Mouse (Mus musculus): Measurements from ENCODE around the gene Crhr2.

Gene Crhr2

DNA sequence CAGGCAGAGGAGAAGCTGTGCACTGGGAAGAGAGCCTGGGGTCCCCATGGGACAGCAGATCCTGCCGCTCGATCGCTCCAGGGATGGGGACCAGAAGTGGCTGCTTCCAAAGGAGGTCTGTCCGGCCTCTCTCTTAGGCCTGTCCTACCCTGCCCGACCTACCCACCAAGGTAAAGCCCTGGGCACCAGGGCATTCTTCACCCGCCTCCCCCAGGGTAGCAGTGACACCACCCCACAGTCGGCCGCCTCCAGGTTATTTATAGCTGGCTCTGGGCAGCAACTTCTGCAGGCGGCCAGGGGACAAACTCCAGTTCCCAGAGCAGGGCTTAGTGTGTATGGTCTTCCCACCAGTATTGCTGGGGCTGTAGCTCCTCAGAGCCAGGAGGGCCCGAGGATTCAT, at the start of gene Crhr2:
Gene Crhr2, minus strand, starts transcription at position 223 of the 400 bp plus-strand sequence.
- DNase-seq, result peak; percentile 19

DNA sequence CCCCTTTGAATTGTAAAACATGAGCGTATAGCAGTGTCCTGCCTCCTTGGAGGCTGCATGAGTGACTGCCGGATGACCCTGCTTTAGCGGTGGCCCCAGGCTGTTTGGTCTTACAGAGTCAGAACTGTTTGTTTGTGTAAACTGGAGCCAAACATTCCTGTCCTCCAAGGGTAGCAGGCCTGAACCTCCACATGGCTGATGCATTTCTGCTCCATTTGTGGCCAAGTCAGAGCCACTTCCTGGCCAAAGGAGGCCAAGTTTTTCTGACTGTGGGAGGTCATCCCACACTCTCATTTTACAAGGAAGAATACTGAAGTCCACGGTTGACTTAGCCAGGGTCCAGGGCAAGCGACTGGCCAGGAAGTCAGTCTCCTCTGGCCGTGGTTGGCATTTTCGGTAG, 46.7 kb upstream of the Crhr2 start:
- peak; percentile 51 for DNase-seq

- DNase-seq, result no peak
Observed at GRCm38 (mm10) chr6:55177060-55177732, 44.4 kb upstream of the Crhr2 start.

DNA sequence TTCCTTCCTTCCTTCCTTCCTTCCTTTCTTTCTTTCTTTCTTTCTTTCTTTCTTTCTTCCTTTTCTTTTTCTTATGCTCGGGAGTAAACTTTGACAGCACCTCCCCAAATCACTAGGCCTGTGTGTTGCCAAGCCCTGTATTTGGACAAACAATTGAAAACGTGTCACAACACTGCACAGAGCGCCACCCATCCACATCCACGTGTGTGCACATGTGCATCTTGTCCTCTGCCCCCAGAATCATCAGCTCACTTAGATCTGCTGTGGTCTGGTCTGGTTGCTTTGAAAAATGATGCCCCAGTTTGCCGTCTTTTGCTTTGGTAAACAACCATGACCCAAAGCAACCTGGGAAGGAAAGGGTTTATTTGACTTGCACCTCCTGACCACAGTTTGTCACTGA, 43.1 kb upstream of the Crhr2 start:
- DNase-seq, result no peak

DNA sequence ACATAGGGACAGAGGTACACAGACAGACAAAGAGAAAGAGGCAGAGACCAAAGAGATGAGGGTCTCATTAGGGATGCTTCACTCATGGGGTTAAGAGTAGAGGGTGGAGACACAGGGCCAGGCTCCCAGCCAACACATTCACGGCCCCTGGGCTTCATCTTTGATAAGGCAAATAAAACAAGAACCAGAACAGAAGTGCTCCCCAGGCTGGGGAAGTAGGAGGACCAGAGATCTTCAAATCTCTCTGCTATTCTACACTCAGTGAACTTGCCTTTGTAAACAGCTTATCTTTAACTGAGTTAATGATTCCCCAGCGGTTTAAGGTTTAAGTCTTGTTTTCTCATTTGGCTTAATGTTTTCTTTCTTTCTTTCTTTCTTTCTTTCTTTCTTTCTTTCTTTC, 42.6 kb upstream of the Crhr2 start:
- DNase-seq, result peak; percentile 52

DNA sequence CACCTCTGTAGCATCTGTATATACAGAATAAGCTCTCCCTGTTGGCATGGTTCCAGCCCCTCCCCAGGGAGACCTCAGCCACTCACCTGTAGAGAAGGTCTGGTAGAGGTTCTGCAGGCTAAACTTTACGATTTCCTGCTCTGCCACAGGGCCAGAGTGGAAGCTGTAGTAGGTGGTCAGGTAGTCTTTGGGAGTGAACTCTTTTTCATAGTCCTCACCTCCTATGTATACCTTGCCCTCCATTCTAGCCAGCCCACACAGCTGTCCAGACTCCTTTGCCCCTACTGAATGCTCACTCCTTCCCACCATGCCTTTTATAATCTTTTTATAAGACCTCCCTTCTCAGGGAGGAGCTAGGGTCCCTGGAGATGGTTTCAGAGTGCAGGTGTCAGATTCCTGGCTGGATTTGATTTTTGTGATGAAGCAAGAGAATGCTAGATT, 41.9 kb upstream of the Crhr2 start, which contains the start of gene Inmt:
Gene Inmt, minus strand, starts transcription at position 303 of the 441 bp plus-strand sequence.
- peak; percentile 46 for DNase-seq

DNA sequence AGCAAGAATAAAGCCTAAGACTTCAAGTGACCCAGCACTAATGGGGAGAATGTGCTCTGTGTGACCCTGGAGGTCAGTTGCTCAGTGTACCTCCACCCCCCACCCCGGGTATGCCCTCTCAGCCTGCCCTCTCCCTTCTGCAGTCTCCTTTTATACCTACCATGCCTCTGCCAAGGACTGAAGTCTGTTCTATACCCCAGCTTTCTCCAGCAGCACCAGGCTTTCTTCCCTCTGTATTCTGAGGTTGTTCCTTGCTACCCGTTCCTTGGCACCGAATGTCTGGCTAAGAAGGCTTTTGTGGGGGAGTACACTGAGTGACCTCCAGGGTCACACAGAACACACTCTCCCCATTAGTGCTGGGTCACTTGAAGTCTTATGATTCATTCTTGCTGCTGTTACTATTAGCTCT, 41.1 kb upstream of the Crhr2 start:
- DNase-seq, result peak; percentile 24

DNA sequence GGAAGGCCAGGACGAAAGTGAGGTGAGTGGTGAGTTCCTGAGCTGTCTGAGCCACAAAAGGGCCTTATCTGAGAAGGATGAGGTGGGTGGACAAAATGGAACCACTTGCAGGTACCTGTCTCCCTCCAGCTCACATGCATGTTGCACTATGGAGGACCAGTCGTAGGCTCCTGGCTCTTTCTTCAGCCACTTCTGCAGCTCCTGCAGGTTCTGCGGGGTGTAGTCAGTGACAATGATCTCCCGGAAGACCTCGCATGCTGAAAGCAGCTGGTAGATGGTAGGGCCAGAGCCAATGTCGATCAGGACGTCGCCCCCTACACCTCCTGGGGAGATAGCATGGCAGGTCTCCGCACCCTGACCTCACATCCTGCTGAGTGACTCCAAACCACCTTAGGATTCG, 40.4 kb upstream of the Crhr2 start:
- no peak for DNase-seq

DNA sequence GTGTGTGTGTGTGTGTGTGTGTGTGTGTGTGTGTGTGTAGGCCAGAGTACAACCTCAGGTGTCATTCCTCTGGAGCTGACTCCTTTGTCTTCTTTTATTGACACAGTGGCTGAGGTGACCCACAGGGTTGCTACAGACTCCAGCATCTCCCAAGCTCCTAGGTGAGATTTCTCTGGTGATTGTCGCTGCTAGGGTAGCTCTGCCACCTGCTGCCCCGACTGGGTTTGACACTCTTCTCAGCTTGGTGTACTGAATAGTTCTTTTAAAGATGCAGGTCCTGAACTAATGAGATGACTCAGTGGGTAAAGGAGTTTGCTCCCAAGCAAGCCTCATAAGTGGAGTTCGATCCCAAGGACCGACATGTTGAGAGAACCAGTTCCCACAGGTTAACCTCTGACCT, 38.8 kb upstream of the Crhr2 start:
- DNase-seq, result no peak

DNA sequence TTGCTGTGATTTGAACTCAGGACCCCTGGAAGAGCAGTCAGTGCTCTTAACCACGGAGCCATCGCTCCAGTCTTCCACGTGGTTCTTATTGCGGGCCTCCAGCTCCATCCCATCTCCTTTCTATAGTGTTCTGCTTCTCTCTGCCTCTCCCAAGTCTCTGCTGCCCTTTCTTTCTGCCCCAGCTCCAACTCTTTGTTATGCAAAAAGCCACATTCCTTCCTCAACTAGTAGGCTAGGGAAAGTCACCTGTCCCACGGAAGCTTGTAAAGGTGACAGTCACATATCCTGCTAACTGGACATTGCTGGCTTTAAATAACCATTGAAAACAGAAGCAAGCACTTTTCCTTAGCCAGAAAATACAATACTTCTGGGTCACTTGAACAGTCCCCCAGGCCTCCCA, 37.0 kb upstream of the Crhr2 start:
- DNase-seq, result no peak

DNA sequence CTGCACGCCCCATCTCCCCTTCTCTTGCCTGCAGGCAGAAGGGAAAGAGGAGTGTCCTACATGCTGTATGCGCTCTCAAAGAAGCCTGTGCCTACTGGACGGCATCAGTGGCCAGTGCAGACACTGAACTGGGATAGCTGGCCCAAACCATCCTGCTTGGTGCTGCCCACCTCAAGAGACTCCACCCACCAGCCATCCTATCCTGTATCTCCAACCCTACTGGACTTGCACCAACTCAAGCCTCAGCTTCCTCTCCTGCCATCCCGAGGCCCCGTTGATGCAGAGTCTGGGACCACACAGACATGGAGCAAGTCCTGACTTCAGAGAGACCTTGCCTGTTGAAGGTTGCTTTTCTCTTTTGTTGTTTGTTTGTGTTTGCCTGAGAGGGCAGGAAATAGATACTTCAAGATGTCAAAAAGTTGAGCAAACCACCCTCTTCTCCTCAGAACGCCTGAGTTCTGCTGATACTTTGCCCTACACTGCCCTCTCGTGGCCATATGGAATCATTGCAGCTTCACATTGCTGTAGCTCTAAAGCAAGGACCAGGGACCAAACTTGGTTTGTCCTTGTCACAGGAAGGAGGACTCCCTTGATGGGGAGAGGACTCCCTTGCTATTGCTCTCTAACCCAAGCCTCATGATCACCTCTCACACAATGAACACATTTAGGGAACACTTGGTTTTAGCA, 34.1 kb upstream of the Crhr2 start:
- DNase-seq, result peak; percentile 79

GRCm38 (mm10) chr6:55163046-55163584, 30.3 kb upstream of the Crhr2 start:
- DNase-seq, result no peak

- no peak for DNase-seq
Observed at GRCm38 (mm10) chr6:55161311-55161761, 28.5 kb upstream of the Crhr2 start.

DNA sequence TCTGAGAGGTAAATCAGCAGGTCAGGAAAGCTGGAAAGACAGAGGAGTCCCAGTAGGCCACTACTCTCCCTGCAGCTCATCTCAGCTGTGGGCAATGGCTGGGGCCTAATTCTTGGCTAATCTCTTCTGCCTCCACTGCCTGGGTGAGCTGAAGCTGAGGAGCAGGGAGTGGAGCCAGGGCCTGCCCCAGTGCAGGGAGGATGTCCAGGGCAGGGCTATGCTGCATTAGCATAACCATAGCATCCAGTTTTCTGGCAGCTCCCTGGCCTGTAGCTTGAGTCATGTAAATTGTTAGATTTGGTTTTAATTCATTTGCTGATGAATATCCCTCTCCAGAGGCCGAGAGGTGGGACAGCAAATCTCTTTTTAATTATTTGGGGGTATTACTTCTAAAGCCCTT, 26.4 kb upstream of the Crhr2 start:
- DNase-seq, result no peak

GRCm38 (mm10) chr6:55152226-55152625, 19.4 kb upstream of the Crhr2 start:
- DNase-seq, result no peak

DNA sequence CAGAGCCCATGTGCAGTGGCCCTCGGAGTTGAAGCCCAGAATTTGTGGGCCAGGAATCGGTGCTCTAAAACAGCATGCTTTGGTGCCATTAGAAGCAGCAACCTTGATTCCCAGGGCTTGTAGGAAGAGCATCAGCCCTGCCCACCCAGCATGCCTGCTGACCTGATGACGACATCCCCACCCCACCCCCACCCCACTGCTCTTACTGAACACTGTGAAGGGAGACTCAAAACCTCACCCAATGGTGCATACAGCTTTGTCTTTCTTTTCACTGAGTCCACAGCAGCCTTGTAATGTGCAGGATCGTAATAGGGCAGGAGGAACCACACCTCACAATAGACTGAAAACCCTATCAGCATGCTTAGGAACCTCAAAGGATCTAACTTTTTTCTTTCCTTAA, 13.3 kb upstream of the Crhr2 start:
- no peak for DNase-seq

DNA sequence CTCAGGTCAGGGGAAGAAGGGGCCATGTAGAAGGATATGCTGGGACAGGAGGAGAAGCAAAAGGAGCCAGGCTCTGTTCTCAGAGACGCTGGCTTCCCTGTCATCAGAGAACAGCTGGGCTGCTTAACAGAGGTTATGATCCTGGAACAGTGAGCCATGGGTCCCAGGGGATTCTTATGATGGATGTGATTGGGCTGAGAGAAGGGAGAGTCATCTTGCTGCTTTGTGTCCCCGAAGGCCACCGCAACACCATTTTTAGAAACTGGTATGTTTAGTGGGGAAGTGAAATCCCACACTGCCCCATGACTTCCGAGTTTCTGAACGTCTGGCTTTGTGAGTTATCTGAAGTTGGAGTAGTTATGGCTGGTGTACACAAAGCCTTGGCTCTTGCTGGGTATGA, 12.5 kb upstream of the Crhr2 start:
- DNase-seq, result peak; percentile 71

- DNase-seq, result no peak
Observed at GRCm38 (mm10) chr6:55138343-55138742, 5.5 kb upstream of the Crhr2 start.

GRCm38 (mm10) chr6:55133425-55133824, 609 bp upstream of the Crhr2 start:
- no peak for DNase-seq

GRCm38 (mm10) chr6:55131301-55131700, 1.5 kb downstream of the Crhr2 start:
- DNase-seq, result no peak

DNA sequence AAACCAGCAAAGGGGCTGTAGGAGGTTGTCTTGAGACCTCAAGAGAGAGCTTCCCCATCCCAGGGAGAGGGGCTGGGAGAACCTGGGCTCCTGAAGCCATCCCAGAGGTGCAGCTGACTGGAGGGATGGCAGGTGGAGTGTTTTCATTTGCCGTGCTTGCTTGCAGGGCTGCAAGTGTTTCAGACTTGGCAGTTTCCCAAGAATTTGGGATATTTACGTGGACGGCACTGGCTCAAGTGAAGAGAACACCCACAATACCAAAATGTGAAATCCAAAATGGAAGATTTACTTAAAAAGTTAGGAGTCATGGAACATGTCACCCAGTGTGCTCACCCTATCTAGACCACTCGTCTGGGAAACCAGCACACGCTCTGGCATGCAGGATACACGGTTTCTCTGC, 2.2 kb downstream of the Crhr2 start:
- DNase-seq, result no peak

GRCm38 (mm10) chr6:55128391-55128790, 4.4 kb downstream of the Crhr2 start:
- DNase-seq, result no peak

DNA sequence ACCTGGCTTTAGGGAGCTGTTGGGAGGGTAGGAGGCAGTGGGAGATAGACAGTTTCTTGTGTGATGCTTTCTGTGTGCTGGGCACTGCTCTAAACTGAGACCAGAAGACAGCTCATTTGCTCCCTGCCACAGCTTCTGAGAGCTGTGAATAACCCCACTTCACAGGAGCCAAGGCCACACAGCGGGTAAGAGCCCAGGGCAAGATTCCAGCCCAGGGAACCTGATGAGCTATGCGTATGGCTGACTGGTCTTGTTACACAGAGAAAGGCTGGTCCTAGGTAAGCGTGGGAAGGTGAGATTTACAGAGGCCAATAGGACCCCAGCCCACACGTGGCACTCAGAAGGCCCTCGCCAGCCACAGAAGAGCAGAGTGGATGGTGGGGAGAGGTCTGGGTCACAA, 6.2 kb downstream of the Crhr2 start:
- no peak for DNase-seq

- DNase-seq, result no peak
Observed at GRCm38 (mm10) chr6:55123056-55123455, 9.8 kb downstream of the Crhr2 start.

Measured in kidney, postnatal 14 days (tissue).